Mouse (Mus musculus) cerebellum, adult 2 months (tissue): ENCODE results near the gene Sumo2.

ENCODE experiments used
- CTCF ChIP-seq: fragments of 200-500 bp; IDR thresholded peaks from 2 replicates; pipeline ENCODE4 v1.5.1; 2011; ENCODE audit warnings: low read depth, mild to moderate bottlenecking, control low read depth, low read length, moderate library complexity, borderline replicate concordance; ENCODE audit not compliant: insufficient read depth
- POLR2A ChIP-seq: fragments of 200-500 bp; IDR thresholded peaks from 2 replicates; pipeline ENCODE4 v1.6.1; 2011; ENCODE audit warnings: low read length, control low read depth, borderline replicate concordance; ENCODE audit not compliant: insufficient read depth

GRCm38 (mm10) chr11:115520218-115520617 is 15.9 kb downstream of the Sumo2 start:
- TF ChIP-seq CTCF (no peak), POLR2A (no peak)
